Mouse (Mus musculus) G1E (cell line): ENCODE data around the gene Ddx24.

Experiments
- CTCF ChIP-seq: IDR thresholded peaks from 2 replicates; pipeline ENCODE4 v1.5.1; 2012; ENCODE audit warnings: low read depth, low read length, inconsistent platforms, mixed read lengths
- TAL1 ChIP-seq: conservative IDR thresholded peaks from 2 replicates; pipeline ENCODE4 v1.6.1; 2012; ENCODE audit warnings: low read depth, low read length, inconsistent platforms, mixed read lengths

DNA sequence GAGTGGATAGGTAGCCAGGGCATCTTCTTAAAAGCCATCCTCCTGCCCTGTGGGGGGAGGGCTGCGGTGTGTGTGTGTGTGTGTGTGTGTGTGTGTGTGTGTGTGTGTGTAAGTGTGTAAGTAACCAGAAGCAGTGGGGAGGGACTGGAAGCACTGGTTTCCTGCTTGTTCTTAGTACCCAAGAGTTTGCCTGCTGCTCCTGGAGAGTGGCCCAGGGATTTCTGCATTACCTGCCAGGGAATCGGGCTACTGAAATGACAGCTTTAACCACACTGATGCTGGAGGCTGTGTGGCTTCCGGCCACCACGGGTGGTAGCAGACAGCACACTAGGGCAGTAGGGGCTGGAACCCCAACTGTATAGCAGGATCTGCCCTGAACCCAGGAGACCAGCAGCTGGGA, 35.6 kb downstream of the Ddx24 start:
- TF ChIP-seq CTCF = no peak
- no peak for TF ChIP-seq TAL1
